Mouse (Mus musculus) C2C12 (cell line): Measurements from ENCODE around the gene Fgfbp3. TPM values are rescaled to one million over a fixed set of nuclear protein-coding genes. Genes with fewer than 3 reads are reported as not detected.
"Not testable (repeated sequence)": the region's sequence is repeated elsewhere in the genome, so short reads cannot be mapped to it uniquely, and the experiment has no call there.

Experiments
- H3K27me3 ChIP-seq: one replicate; pipeline ENCODE4 v1.6.1; 2011; ENCODE audit not compliant: control insufficient read depth, insufficient read depth, insufficient read length
- H3K36me3 ChIP-seq: one replicate; pipeline ENCODE4 v1.6.1; 2011; ENCODE audit not compliant: control insufficient read depth, insufficient read depth
- H3K4me3 ChIP-seq: one replicate; pipeline ENCODE4 v1.5.1; 2011; ENCODE audit warnings: mild to moderate bottlenecking, control low read depth; ENCODE audit not compliant: poor library complexity, insufficient read depth, severe bottlenecking
- H3K79me2 ChIP-seq: one replicate; pipeline ENCODE4 v1.6.1; 2011; ENCODE audit not compliant: control insufficient read depth, insufficient read depth
- H3K79me3 ChIP-seq: one replicate; pipeline ENCODE4 v1.6.1; 2011; ENCODE audit warnings: low read depth, control low read depth
- H3ac ChIP-seq: one replicate; pipeline ENCODE3; 2011; ENCODE audit warnings: low read depth; ENCODE audit not compliant: control insufficient read depth, insufficient read length
- CEBPB ChIP-seq: IDR thresholded peaks from one replicate; pipeline ENCODE4 v1.6.1; 2011; ENCODE audit warnings: low read depth, mild to moderate bottlenecking, control low read depth, moderate library complexity
- CTCF ChIP-seq: IDR thresholded peaks from one replicate; pipeline ENCODE4 v1.5.1; 2011; ENCODE audit not compliant: control insufficient read depth, insufficient read depth, insufficient read length
- FOSL1 ChIP-seq: IDR thresholded peaks from one replicate; pipeline ENCODE4 v1.8.0; 2011; ENCODE audit warnings: mild to moderate bottlenecking, low read length; ENCODE audit not compliant: poor library complexity, insufficient read depth, severe bottlenecking
- MAX ChIP-seq: IDR thresholded peaks from one replicate; pipeline ENCODE4 v1.6.1; 2011; ENCODE audit warnings: mild to moderate bottlenecking, control low read depth
- MYOD1 ChIP-seq: IDR thresholded peaks from one replicate; pipeline ENCODE4 v1.6.1; 2011; ENCODE audit warnings: low read depth; ENCODE audit not compliant: control insufficient read depth, insufficient read length
- MYOG ChIP-seq: IDR thresholded peaks from one replicate; pipeline ENCODE4 v1.6.1; 2011; ENCODE audit not compliant: control insufficient read depth, insufficient read length; ENCODE audit errors: extremely low read depth
- USF1 ChIP-seq: IDR thresholded peaks from one replicate; pipeline ENCODE4 v1.6.1; 2011; ENCODE audit warnings: low read depth, mild to moderate bottlenecking, control low read depth, moderate library complexity
- long read RNA-seq, 2 experiments: library from polyadenylated mRNA; unstranded; transcript quantifications; one replicate each; pipeline ENCODE4 v2.0.0; 2019 to 2020
- polyA plus RNA-seq: library from polyadenylated mRNA; unstranded; fragments of >200 nt; fragmentation: generic; extraction: Trizol; gene quantifications from one replicate; pipeline ENCODE4 v1.2.1, GENCODE M21; 2012; ENCODE audit warnings: missing spikeins

Fgfbp3 gene
- polyA plus RNA-seq: 0.94 TPM
- long read RNA-seq, experiment 1, partial matches to known transcripts: 1 of 3 reads
- long read RNA-seq, experiment 1, other reads (novel, unspliced or antisense): 0 of 3 reads
- long read RNA-seq, experiment 2, transcript Fgfbp3-201 (2 exons, 1,772 nt): major isoform, 9 of 12 reads
- long read RNA-seq, experiment 2, partial matches to known transcripts: 3 of 12 reads
- long read RNA-seq, experiment 2, other reads (novel, unspliced or antisense): 0 of 12 reads

- Histone ChIP-seq H3K79me2 (no peaks in the 10 kb centered on the region), H3ac (peak within 1 kb of the TSS; percentile 97), H3K27me3 (no peaks in the 10 kb centered on the region), H3K79me3 (no peaks in the 10 kb centered on the region), H3K36me3 (no peaks in the 10 kb centered on the region), H3K4me3 (peak within 1 kb of the TSS; percentile 48)
- TF ChIP-seq CTCF (no peak), USF1 (peak; percentile 27), CEBPB (no peak)
Observed at GRCm38 (mm10) chr19:36919466-36919865, at the start of gene Fgfbp3. Gene Fgfbp3 (minus strand): TSS chr19:36919615.

GRCm38 (mm10) chr19:36962544-36963260 is 43.3 kb upstream of the Fgfbp3 start:
- H3K79me2 ChIP-seq, H3K4me3 ChIP-seq, H3K27me3 ChIP-seq, H3K79me3 ChIP-seq, H3ac ChIP-seq: not testable (repeated sequence)
- H3K36me3 ChIP-seq: peaks cover 84% of the 10 kb centered on the region

- no peaks in the 10 kb centered on the region for H3K79me2 ChIP-seq
- H3K4me3 ChIP-seq: no peak overlapping the region
- peaks cover 86% of the 10 kb centered on the region for H3K36me3 ChIP-seq
- no peak overlapping the region for H3ac ChIP-seq
- no peaks in the 10 kb centered on the region for H3K79me3 ChIP-seq
- TF ChIP-seq MYOD1: no peak
- no peak for TF ChIP-seq CEBPB
- TF ChIP-seq MAX: no peak
- no peak for TF ChIP-seq USF1
- TF ChIP-seq MYOG: no peak
- no peak for TF ChIP-seq CTCF
- TF ChIP-seq FOSL1: no peak
- no peaks in the 10 kb centered on the region for H3K27me3 ChIP-seq
Observed at GRCm38 (mm10) chr19:36961320-36961719, 41.9 kb upstream of the Fgfbp3 start.

- Histone ChIP-seq H3K79me3 (peaks cover 6% of the 10 kb centered on the region), H3K27me3 (no peaks in the 10 kb centered on the region), H3K79me2 (peaks cover 25% of the 10 kb centered on the region), H3K36me3 (peaks cover 71% of the 10 kb centered on the region), H3K4me3 (no peak overlapping the region), H3ac (no peak overlapping the region)
- TF ChIP-seq MYOD1 (no peak), USF1 (no peak), FOSL1 (no peak), CTCF (no peak), CEBPB (no peak), MYOG (no peak), MAX (no peak)
Observed at GRCm38 (mm10) chr19:36958331-36958730, 38.9 kb upstream of the Fgfbp3 start.

GRCm38 (mm10) chr19:36953637-36954206 is 34.3 kb upstream of the Fgfbp3 start:
- TF ChIP-seq USF1: no peak
- H3K27me3 ChIP-seq: no peaks in the 10 kb centered on the region

GRCm38 (mm10) chr19:36940064-36940463 is 20.6 kb upstream of the Fgfbp3 start:
- H3ac ChIP-seq: no peak overlapping the region
- H3K36me3 ChIP-seq: peaks cover 13% of the 10 kb centered on the region
- H3K79me3 ChIP-seq: peaks cover 86% of the 10 kb centered on the region
- H3K79me2 ChIP-seq: peaks cover 98% of the 10 kb centered on the region
- TF ChIP-seq CEBPB (no peak), MYOD1 (no peak), FOSL1 (no peak), MAX (no peak), CTCF (no peak), MYOG (no peak), USF1 (no peak)
- no peak overlapping the region for H3K4me3 ChIP-seq
- no peaks in the 10 kb centered on the region for H3K27me3 ChIP-seq

More at GRCm38 (mm10) chr19:36953637-36954206, 34.3 kb upstream of the Fgfbp3 start:
- H3K79me2 ChIP-seq: peaks cover 71% of the 10 kb centered on the region
- H3K36me3 ChIP-seq: peaks cover 49% of the 10 kb centered on the region
- no peak overlapping the region for H3ac ChIP-seq
- H3K4me3 ChIP-seq: no peak overlapping the region
- H3K79me3 ChIP-seq: peaks cover 24% of the 10 kb centered on the region
